Mouse (Mus musculus): ENCODE measurements at regions not wholly inside any gene's neighbourhood (a gene's known extent, or its start where the extent isn't known, plus 50 kb on each side); places are given as distances from the start of the nearest gene placed in this dataset.

DNA sequence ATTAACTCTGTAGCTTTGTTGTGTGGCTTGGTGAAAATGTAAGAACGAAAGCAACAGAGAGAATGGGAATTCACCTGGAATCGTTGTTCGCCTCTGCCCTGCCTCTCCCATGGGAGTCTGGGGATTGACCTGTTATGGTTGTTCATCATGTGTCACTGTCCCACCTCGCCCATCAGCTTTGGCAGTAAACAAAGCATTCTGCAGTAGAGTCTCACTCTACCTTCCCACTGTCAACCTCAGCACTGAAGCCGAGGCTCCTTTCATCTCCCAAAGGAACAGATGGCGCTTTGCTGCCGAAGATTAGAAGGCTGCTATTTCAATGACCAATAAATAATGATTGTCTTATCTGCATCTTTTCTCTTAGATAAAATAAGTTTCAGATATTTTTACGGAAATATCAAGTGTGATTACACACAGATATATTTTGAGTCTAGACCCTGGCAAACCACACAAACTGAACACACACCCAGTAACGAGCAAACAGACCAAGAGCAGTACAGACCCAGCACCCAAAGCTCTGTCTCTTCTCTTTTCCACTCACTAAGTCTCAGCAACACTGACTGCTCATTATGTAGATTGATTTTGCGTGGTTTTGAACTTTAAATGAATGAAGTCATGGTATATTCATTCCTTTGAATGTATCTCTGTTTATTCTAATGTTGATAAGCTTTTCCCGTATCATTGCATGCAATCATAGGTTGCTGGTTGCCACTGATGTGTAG, 317.8 kb downstream of the Mllt3 start:
- TF ChIP-seq CTCF (conservative IDR thresholded peaks at IDR 0.05; ENCODE audit: insufficient read depth, insufficient read length, low read depth, low read length) (no peak), POLR2A (IDR thresholded peaks at IDR 0.05; ENCODE audit: low read depth, low read length) (no peak)

Data from kidney, adult 2 months (tissue).